Mouse (Mus musculus): ENCODE results near the gene Rpl29. TPM values are rescaled to one million over a fixed set of nuclear protein-coding genes. Genes with fewer than 3 reads are reported as not detected.

The Rpl29 gene
- polyA plus RNA-seq, 1 experiment from 2014 or later, result 951 TPM

DNA sequence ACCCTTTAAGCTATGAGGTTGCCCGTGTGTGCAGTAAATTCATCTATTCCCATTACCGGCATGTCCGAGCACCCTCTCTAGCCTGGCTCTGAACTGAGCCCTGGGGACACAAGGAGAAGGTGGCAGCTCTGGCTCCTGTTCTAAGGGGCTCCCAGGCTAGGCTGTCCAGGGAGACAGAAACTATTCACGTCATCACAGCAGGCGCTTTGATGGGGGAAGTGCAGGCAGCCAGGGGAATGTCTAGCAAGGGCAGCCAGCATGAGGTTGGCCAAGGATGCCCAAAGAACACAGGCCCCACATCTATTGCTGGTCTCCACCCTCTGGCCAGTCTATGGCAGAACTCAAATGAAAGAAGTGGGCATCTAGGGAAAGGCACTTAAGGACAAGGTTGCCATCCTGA is 28.7 kb downstream of the Rpl29 start:
- ATAC-seq (ENCODE audit: low FRiP score, low read depth), result no peak
- H3K9ac ChIP-seq, result peak overlapping the region; percentile 25; the same call in 1 of the 2 replicates
- H3K4me2 ChIP-seq (replicated peaks), result peak overlapping the region; percentile 87; the same call in 1 of the 2 replicates
- H3K36me3 ChIP-seq, result peaks cover 52% of the 10 kb centered on the region
- peak overlapping the region; percentile 92; the same call in 1 of the 2 replicates for H3K27ac ChIP-seq
- no peaks in the 10 kb centered on the region for H3K9me3 ChIP-seq
- WGBS, result 74% methylated on average over 5 of the region's 5 CpGs
- H3K4me3 ChIP-seq, result no peak overlapping the region
- H3K4me1 ChIP-seq, result peaks cover 56% of the 10 kb centered on the region
- no peaks in the 10 kb centered on the region for H3K27me3 ChIP-seq

DNA sequence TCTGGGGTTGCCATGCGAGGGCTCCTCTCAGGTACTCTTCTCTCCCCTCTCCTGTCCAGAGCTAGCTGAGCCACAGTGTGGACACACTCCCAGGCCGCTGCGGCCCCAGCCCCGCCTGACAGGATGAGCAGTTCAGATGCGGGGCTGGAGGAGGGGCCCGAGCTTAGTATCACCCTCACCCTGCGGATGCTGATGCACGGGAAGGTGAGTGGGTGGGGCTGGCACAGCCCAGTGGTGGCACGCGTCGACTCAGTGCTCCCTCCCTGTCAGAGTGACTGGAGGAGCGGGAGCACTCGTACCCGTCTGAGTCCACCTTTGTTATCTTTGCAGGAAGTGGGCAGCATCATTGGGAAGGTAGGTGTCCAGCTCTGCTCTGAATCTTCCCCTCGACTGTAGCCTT is 30.7 kb downstream of the Rpl29 start:
- Histone ChIP-seq H3K4me1 (peaks cover 53% of the 10 kb centered on the region), H3K27me3 (peaks cover 7% of the 10 kb centered on the region; the same call in 1 of the 2 replicates), H3K9ac (peak overlapping the region; percentile 8; the same call in 1 of the 2 replicates), H3K4me2 (replicated peaks) (no peak overlapping the region), H3K9me3 (no peaks in the 10 kb centered on the region), H3K27ac (no peak overlapping the region), H3K4me3 (no peak overlapping the region), H3K36me3 (peaks cover 66% of the 10 kb centered on the region)
- 83% methylated on average over 15 of the region's 15 CpGs for WGBS
- ATAC-seq (ENCODE audit: low FRiP score, low read depth), result no peak

DNA sequence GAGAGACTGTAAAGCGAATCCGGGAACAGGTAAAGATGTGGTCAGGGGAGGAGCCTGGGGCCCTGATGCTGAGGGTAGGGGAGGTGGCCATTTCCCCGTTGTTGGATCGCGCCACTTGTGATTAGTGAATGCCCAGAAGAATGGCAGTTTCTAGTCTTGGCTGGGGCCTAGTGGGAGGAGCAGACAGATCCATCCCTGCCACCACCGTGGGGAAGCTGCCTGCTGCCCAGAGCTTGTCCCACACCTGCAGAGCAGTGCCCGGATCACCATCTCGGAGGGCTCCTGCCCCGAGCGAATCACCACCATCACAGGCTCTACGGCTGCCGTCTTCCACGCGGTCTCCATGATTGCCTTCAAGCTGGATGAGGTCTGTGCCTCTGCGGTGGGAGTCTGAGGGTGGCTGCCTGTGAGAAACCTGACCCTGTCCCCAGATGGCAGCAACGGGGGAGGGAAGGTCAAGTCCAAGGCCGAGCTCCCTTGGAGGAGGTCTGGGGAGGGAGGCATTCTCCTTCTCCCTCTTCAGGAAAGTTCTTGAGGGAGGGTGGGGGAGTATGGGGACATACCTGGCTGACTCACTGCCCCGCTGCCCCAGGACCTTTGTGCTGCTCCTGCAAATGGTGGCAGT is 31.3 kb downstream of the Rpl29 start:
- peaks cover 49% of the 10 kb centered on the region for H3K4me1 ChIP-seq
- WGBS, result 70% methylated on average over 18 of the region's 18 CpGs

DNA sequence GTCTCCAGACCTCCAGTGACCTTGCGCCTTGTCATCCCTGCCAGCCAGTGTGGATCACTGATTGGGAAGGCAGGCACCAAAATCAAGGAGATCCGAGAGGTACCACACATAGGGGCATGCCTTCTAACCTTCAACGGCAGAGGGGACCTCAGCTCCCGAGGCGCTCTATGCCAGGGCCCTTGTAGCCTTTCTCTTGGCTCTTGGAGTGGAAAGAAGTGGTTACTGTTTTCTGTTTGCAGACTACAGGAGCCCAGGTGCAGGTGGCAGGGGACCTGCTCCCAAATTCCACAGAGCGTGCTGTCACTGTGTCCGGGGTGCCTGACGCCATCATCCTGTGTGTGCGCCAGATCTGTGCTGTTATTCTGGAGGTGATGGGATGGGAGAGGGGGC is 31.8 kb downstream of the Rpl29 start:
- WGBS, result 92% methylated on average over 9 of the region's 9 CpGs
- no peak for ATAC-seq (ENCODE audit: low FRiP score, low read depth)
- Histone ChIP-seq H3K4me1 (peaks cover 49% of the 10 kb centered on the region), H3K27me3 (peaks cover 12% of the 10 kb centered on the region; the same call in 1 of the 2 replicates), H3K9me3 (no peaks in the 10 kb centered on the region), H3K27ac (no peak overlapping the region), H3K9ac (no peak overlapping the region), H3K4me2 (replicated peaks) (no peak overlapping the region), H3K4me3 (no peak overlapping the region), H3K36me3 (peaks cover 66% of the 10 kb centered on the region)

More for the DNA sequence above, 31.3 kb downstream of the Rpl29 start:
- no peak overlapping the region for H3K4me2 ChIP-seq (replicated peaks)
- no peaks in the 10 kb centered on the region for H3K9me3 ChIP-seq
- no peak overlapping the region for H3K9ac ChIP-seq
- H3K27me3 ChIP-seq, result peaks cover 8% of the 10 kb centered on the region; the same call in 1 of the 2 replicates
- no peak overlapping the region for H3K27ac ChIP-seq
- no peak for ATAC-seq (ENCODE audit: low FRiP score, low read depth)
- H3K36me3 ChIP-seq, result peaks cover 66% of the 10 kb centered on the region
- no peak overlapping the region for H3K4me3 ChIP-seq

- Histone ChIP-seq H3K9me3 (no peaks in the 10 kb centered on the region), H3K4me2 (replicated peaks) (no peak overlapping the region), H3K27me3 (peaks cover 12% of the 10 kb centered on the region; the same call in 1 of the 2 replicates), H3K4me3 (no peak overlapping the region), H3K9ac (no peak overlapping the region), H3K27ac (no peak overlapping the region), H3K36me3 (peaks cover 63% of the 10 kb centered on the region), H3K4me1 (peaks cover 41% of the 10 kb centered on the region)
- ATAC-seq (ENCODE audit: low FRiP score, low read depth), result no peak
- 87% methylated on average over 16 of the region's 16 CpGs for WGBS
Observed at GRCm38 (mm10) chr9:106461641-106462429, 32.6 kb downstream of the Rpl29 start.

- no peak for ATAC-seq (ENCODE audit: low FRiP score, low read depth)
Observed at GRCm38 (mm10) chr9:106462430-106462800, 33.2 kb downstream of the Rpl29 start.

DNA sequence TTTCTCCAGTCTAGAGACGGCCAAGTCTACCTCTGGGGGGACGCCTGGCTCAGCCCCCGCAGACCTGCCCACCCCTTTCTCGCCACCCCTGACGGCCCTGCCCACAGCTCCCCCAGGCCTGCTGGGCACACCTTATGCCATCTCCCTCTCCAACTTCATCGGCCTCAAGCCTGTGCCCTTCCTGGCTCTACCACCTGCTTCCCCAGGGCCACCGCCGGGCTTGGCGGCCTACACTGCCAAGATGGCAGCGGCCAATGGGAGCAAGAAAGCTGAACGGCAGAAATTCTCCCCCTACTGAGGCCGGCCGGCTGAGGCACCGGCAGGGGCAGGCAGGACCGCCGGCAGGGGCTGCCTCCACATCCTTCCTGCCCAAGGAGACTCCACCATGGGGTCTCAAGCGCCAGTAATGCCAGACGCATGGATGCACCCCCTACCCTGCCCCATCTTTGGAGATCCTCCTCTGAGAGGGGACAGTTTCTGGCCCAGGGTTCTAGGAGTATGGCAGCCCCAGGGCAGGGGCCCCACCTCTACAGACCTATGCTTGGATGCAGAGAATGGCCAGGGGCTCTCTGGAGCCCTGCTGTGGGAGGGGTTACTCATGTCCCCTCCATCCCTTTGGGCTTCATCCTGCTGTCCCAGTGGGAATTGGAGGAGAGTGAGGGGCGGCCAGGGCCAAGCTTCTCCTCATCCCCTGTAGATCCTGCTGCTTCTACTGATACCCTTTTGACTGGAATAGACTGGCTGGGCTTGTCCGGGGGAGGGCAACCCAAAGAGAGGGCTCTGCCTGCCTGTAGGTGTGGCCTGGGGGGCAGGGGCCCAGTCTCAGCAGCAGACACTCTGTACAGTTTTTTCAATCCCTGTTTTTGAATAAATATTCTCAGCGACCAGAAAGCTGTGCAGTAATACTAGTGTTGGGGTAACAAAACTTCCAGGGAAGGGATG is 34.1 kb downstream of the Rpl29 start:
- Histone ChIP-seq H3K27me3 (peaks cover 12% of the 10 kb centered on the region; the same call in 1 of the 2 replicates), H3K27ac (no peak overlapping the region), H3K4me1 (peaks cover 25% of the 10 kb centered on the region), H3K9ac (no peak overlapping the region), H3K9me3 (no peaks in the 10 kb centered on the region), H3K36me3 (peaks cover 49% of the 10 kb centered on the region), H3K4me3 (no peak overlapping the region), H3K4me2 (replicated peaks) (no peak overlapping the region)
- no peak for ATAC-seq (ENCODE audit: low FRiP score, low read depth)
- WGBS, result 88% methylated on average over 21 of the region's 21 CpGs

More at GRCm38 (mm10) chr9:106462430-106462800, 33.2 kb downstream of the Rpl29 start:
- WGBS, result 92% methylated on average over 12 of the region's 12 CpGs
- Histone ChIP-seq H3K9ac (no peak overlapping the region), H3K36me3 (peaks cover 57% of the 10 kb centered on the region), H3K27me3 (peaks cover 12% of the 10 kb centered on the region; the same call in 1 of the 2 replicates), H3K27ac (no peak overlapping the region), H3K4me2 (replicated peaks) (no peak overlapping the region), H3K9me3 (no peaks in the 10 kb centered on the region), H3K4me3 (no peak overlapping the region), H3K4me1 (peaks cover 35% of the 10 kb centered on the region)

GRCm38 (mm10) chr9:106464751-106465541 is 35.7 kb downstream of the Rpl29 start:
- peak overlapping the region; percentile 82 for H3K9ac ChIP-seq
- peak; percentile 70 for ATAC-seq (ENCODE audit: low FRiP score, low read depth)
- 1% methylated on average over 94 of the region's 99 CpGs for WGBS

DNA sequence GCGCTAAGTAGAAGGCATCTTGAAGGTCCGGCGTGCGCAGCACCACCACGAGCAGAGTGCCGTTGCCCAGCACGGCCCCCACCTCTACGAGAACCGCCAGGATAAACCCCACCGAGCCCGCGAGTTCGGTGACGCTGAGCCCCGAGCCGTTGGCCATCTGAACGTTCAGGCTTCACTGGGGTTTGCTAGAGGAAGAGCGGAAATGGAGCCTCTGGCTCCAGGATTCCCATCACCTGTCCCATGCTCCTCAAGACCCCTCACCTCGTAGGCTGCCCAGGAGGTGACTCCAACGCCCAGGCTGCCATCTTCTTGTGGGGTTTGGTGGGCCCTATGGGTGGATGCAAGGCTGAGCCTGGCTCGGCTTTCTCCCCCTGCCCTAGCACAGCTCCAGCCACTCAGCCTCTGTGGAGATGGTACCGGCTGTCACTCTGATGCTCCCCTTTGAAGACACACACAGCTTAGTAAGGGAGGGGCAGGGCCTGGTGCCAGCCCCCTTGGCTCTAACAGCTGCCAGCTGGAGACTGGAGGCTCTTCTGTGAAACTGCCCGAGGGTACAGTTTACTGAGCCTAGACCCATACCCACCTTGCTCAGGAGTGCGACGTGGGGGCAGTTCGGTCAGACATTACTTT is 36.4 kb downstream of the Rpl29 start, which contains the start of gene Gpr62:
TSS of gene Gpr62 (minus strand) at position 368 of the 630 bp plus-strand sequence.
- WGBS, result 28% methylated on average over 26 of the region's 26 CpGs
- ATAC-seq (ENCODE audit: low FRiP score, low read depth), result peak; percentile 17; the same call in 1 of the 2 replicates

More at GRCm38 (mm10) chr9:106464751-106465541, 35.7 kb downstream of the Rpl29 start:
- H3K4me2 ChIP-seq (replicated peaks), result peak overlapping the region; percentile 98
- peak overlapping the region; percentile 48; the same call in 1 of the 2 replicates for H3K27ac ChIP-seq
- no peaks in the 10 kb centered on the region for H3K9me3 ChIP-seq
- H3K36me3 ChIP-seq, result peaks cover 42% of the 10 kb centered on the region
- H3K4me3 ChIP-seq, result peak overlapping the region; percentile 65
- H3K27me3 ChIP-seq, result peaks cover 12% of the 10 kb centered on the region; the same call in 1 of the 2 replicates
- peaks cover 17% of the 10 kb centered on the region for H3K4me1 ChIP-seq

DNA sequence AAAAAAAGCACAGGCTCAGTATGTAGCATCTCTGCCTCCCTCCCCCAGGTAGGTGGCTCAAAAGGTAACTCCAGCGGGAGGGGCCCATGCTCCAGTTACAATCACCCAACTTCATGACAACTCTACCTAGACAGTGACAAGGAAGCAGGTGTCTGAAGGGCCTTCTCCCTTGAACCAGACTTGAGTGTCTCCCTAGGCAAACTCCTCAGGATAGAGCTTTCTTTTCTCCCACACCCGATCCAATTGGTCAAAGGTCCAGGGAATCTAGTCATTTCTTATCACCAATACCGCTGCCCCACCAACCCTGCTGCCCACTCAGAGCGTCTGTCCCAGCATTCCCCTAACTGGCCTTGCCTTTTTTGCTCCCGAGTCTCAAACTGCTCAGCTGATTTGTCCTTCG is 37.5 kb downstream of the Rpl29 start:
- 93% methylated on average over 6 of the region's 6 CpGs for WGBS

More for the DNA sequence above, 36.4 kb downstream of the Rpl29 start, which contains the start of gene Gpr62:
- H3K4me1 ChIP-seq, result peaks cover 14% of the 10 kb centered on the region
- peak within 1 kb of the TSS; percentile 65 for H3K4me3 ChIP-seq
- H3K36me3 ChIP-seq, result peaks cover 34% of the 10 kb centered on the region
- peak within 1 kb of the TSS; percentile 48; the same call in 1 of the 2 replicates for H3K27ac ChIP-seq
- no peaks in the 10 kb centered on the region for H3K9me3 ChIP-seq
- peak within 1 kb of the TSS; percentile 98 for H3K4me2 ChIP-seq (replicated peaks)
- peaks cover 12% of the 10 kb centered on the region; the same call in 1 of the 2 replicates for H3K27me3 ChIP-seq
- peak within 1 kb of the TSS; percentile 82 for H3K9ac ChIP-seq

More for the DNA sequence above, 37.5 kb downstream of the Rpl29 start:
- Histone ChIP-seq H3K4me2 (replicated peaks) (no peak overlapping the region), H3K27me3 (peaks cover 12% of the 10 kb centered on the region; the same call in 1 of the 2 replicates), H3K27ac (no peak overlapping the region), H3K9ac (no peak overlapping the region), H3K4me1 (peaks cover 17% of the 10 kb centered on the region), H3K36me3 (peaks cover 24% of the 10 kb centered on the region), H3K9me3 (no peaks in the 10 kb centered on the region), H3K4me3 (no peak overlapping the region)
- ATAC-seq (ENCODE audit: low FRiP score, low read depth), result no peak

All from limb, embryonic 13.5 days (tissue).